Mouse (Mus musculus): ENCODE data around the gene 1700029P11Rik.

The 1700029P11Rik gene

GRCm38 (mm10) chr15:82014745-82015391, 34.5 kb downstream of the 1700029P11Rik start:
- no peak for DNase-seq (ENCODE audit: low spot score in 2 of 2)

GRCm38 (mm10) chr15:82015392-82016100, 35.2 kb downstream of the 1700029P11Rik start:
- peak; percentile 58 to 63 for DNase-seq (ENCODE audit: low spot score in 2 of 2)

- DNase-seq (ENCODE audit: low spot score in 2 of 2), result peak; percentile 100
Measured at GRCm38 (mm10) chr15:82016101-82016808, 35.9 kb downstream of the 1700029P11Rik start.

- no peak for DNase-seq (ENCODE audit: low spot score in 2 of 2)
Measured at GRCm38 (mm10) chr15:82016830-82017229, 36.5 kb downstream of the 1700029P11Rik start.

- DNase-seq (ENCODE audit: low spot score in 2 of 2), result no peak
Measured at GRCm38 (mm10) chr15:82017461-82017860, 37.1 kb downstream of the 1700029P11Rik start.

GRCm38 (mm10) chr15:82019288-82019687, 38.9 kb downstream of the 1700029P11Rik start:
- no peak for DNase-seq (ENCODE audit: low spot score in 2 of 2)

GRCm38 (mm10) chr15:82022535-82023088, 42.3 kb downstream of the 1700029P11Rik start:
- peak in 1 of 2 experiments; percentile 30 for DNase-seq (ENCODE audit: low spot score in 2 of 2)

- no peak for DNase-seq (ENCODE audit: low spot score in 2 of 2)
Measured at GRCm38 (mm10) chr15:82023965-82024635, 43.8 kb downstream of the 1700029P11Rik start.

- DNase-seq (ENCODE audit: low spot score in 2 of 2), result no peak
Measured at GRCm38 (mm10) chr15:82027276-82027675, 46.9 kb downstream of the 1700029P11Rik start.

- no peak for DNase-seq (ENCODE audit: low spot score in 2 of 2)
Measured at GRCm38 (mm10) chr15:82027726-82028125, 47.4 kb downstream of the 1700029P11Rik start.

All from right cerebral cortex, postnatal 10 days (tissue).